Mouse (Mus musculus) hindbrain, embryonic 14.5 days (tissue): ENCODE measurements around the gene Stat5b. TPM values are rescaled to one million over a fixed set of nuclear protein-coding genes. Genes with fewer than 3 reads are reported as not detected.

Source experiments
- ATAC-seq: fragments of 200-750 bp; cut with Nextera tagmentation; 2 replicates; pipeline ENCODE4 v1.8.0; 2017; ENCODE audit warnings: moderate number of reproducible peaks, mild to moderate bottlenecking, moderate TSS enrichment, moderate library complexity; ENCODE audit not compliant: low FRiP score
- DNase-seq: peaks from one replicate; pipeline ENCODE4 v3.0.0-alpha.2; 2015; ENCODE audit warnings: low spot score
- H3K27ac ChIP-seq: fragments of 300-500 bp; sonication (generic); 2 replicates; pipeline ENCODE4 v1.5.1; 2014; ENCODE audit warnings: mild to moderate bottlenecking, moderate library complexity
- H3K27me3 ChIP-seq: fragments of 300-500 bp; sonication (generic); 2 replicates; pipeline ENCODE4 v1.6.1; 2014; ENCODE audit warnings: mild to moderate bottlenecking, low read length, mixed read lengths; ENCODE audit not compliant: control insufficient read depth, insufficient read depth
- H3K36me3 ChIP-seq: fragments of 300-500 bp; sonication (generic); replicated peaks from 2 replicates; pipeline ENCODE4 v1.6.1; 2014; ENCODE audit not compliant: control insufficient read depth, insufficient read depth
- H3K4me1 ChIP-seq: fragments of 300-500 bp; sonication (generic); replicated peaks from 2 replicates; pipeline ENCODE4 v1.6.1; 2014; ENCODE audit warnings: antibody characterized with exemption, low read length, mixed read lengths; ENCODE audit not compliant: control insufficient read depth, insufficient read depth
- H3K4me2 ChIP-seq: fragments of 300-500 bp; sonication (generic); replicated peaks from 2 replicates; pipeline ENCODE4 v1.6.1; 2014; ENCODE audit warnings: mild to moderate bottlenecking, moderate library complexity
- H3K4me3 ChIP-seq: fragments of 300-500 bp; sonication (generic); replicated peaks from 2 replicates; pipeline ENCODE4 v1.5.1; 2014; ENCODE audit warnings: mild to moderate bottlenecking, low read length
- H3K9ac ChIP-seq: fragments of 300-500 bp; sonication (generic); 2 replicates; pipeline ENCODE4 v1.6.1; 2014
- H3K9me3 ChIP-seq: fragments of 300-500 bp; sonication (generic); 2 replicates; pipeline ENCODE4 v1.6.1; 2016; ENCODE audit warnings: low read length; ENCODE audit not compliant: control insufficient read depth
- WGBS: fragments of 180-500 bp; shearing (Covaris S2); extraction: QIAGEN DNeasy Blood & Tissue Kit; methylation state at CpG from one replicate; pipeline ENCODE4 v1.1.7; 2014; 5-methylcytosine and 5-hydroxymethylcytosine counted together
- polyA plus RNA-seq: library from polyadenylated mRNA; unstranded; fragments of >200 nt; fragmentation: Nextera tagmentation; extraction: Ambion mirVana; gene quantifications from 2 replicates; pipeline ENCODE4 v1.2.1, GENCODE M21; 2014

Gene Stat5b
- polyA plus RNA-seq, 1 experiment from 2014 or later: 19.0 TPM

DNA sequence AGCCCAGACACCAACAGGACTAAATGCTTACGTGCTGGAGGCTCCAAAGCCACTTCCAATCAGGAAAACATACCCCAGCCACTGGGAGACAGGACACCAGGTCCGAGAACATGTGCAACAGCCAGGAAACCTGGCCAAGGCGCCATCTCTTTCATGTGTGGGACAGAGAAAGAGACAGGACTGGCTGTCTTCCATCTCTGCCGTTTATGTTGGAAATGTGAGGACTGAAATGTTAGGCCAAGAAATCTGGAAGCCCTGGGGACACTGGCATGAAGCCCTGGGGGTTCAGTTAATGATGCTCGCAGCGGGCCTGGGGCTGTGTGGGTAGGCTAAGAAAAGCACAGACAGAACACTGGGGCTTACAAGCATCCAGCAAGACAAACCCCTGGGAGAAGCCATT, 40.0 kb upstream of the Stat5b start:
- no peaks in the 10 kb centered on the region for H3K27me3 ChIP-seq
- ATAC-seq (no peak), DNase-seq (no peak)
- no peak overlapping the region for H3K27ac ChIP-seq
- 82% methylated on average over 6 of the region's 6 CpGs for WGBS
- no peaks in the 10 kb centered on the region for H3K4me1 ChIP-seq
- H3K4me2 ChIP-seq: no peak overlapping the region
- H3K36me3 ChIP-seq: peaks cover 56% of the 10 kb centered on the region
- H3K9me3 ChIP-seq: no peaks in the 10 kb centered on the region
- no peak overlapping the region for H3K4me3 ChIP-seq
- no peak overlapping the region for H3K9ac ChIP-seq

DNA sequence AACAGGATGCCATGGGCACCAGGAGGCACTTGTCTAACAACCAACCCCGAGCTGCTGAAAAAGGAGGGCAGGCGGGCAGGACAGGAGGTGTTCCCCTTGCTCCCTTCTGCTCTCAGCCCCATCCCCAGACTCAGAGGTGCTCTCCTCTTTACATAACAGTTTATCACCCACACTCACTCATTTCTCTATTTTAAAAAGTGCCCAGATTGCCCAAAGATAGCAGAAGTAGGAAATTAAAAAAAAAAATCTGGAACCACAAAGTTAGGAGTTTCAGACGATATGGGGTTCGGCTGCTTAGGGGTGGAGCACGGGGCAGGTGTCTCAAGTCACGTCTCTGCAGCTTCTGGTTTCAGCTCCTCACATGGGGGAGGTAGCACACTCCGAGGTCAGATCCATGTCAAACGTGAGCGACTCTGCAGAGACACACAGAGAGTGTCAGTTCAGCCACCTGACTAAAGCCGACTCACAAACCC, 37.9 kb upstream of the Stat5b start:
- Histone ChIP-seq H3K4me3 (no peak overlapping the region), H3K36me3 (peaks cover 43% of the 10 kb centered on the region), H3K9me3 (no peaks in the 10 kb centered on the region), H3K4me1 (no peaks in the 10 kb centered on the region), H3K27me3 (no peaks in the 10 kb centered on the region), H3K9ac (no peak overlapping the region), H3K4me2 (no peak overlapping the region), H3K27ac (no peak overlapping the region)
- WGBS: 72% methylated on average over 10 of the region's 10 CpGs
- ATAC-seq (no peak), DNase-seq (no peak)

DNA sequence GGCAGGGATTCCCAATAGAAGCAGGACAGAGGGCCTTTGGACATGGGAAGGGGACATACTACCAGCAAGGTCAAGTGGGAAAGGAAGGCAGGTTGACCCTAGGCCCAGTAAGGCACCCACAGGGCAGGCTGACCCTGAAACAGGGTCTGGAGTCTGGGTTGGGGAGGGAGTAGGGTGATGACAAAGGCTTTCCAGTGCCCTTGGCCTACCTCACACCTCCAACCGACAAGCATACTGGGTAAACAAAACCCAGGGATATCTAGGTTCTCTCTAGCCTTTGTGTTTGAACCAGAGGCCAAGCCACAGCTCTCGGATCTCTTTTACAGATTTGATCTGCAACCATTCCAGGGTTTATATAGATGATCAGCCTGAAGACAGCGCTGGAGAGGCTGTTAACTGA, 37.2 kb upstream of the Stat5b start:
- DNase-seq (no peak), ATAC-seq (no peak)
- H3K36me3 ChIP-seq: peaks cover 37% of the 10 kb centered on the region
- H3K9me3 ChIP-seq: no peaks in the 10 kb centered on the region
- no peak overlapping the region for H3K27ac ChIP-seq
- H3K4me3 ChIP-seq: no peak overlapping the region
- H3K9ac ChIP-seq: no peak overlapping the region
- no peak overlapping the region for H3K4me2 ChIP-seq
- no peaks in the 10 kb centered on the region for H3K4me1 ChIP-seq
- 85% methylated on average over 3 of the region's 3 CpGs for WGBS
- H3K27me3 ChIP-seq: no peaks in the 10 kb centered on the region

DNA sequence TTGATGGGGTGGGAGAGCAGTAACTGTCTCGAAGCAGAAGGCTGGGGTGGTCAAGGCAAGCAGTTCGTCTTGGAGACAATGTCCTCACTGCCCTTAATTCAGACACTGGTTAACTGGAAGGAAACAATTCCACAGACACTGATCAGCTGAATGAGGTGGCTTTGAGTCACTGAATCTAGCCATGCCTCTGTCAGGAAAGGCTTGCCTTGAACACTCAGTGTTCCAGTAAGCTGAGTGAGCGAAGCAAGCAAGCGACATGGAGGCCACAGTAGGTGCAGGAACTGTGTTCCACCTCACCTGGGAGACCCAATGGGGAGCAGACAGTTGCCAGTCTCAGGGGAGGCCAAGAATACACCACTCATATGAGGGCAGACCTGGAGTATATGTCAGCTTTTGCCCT, 36.7 kb upstream of the Stat5b start:
- no peak overlapping the region for H3K4me2 ChIP-seq
- 89% methylated on average over 4 of the region's 4 CpGs for WGBS
- no peaks in the 10 kb centered on the region for H3K9me3 ChIP-seq
- H3K27me3 ChIP-seq: no peaks in the 10 kb centered on the region
- DNase-seq: no peak
- H3K9ac ChIP-seq: no peak overlapping the region
- peaks cover 34% of the 10 kb centered on the region for H3K36me3 ChIP-seq
- H3K27ac ChIP-seq: no peak overlapping the region
- ATAC-seq: no peak
- H3K4me3 ChIP-seq: no peak overlapping the region
- no peaks in the 10 kb centered on the region for H3K4me1 ChIP-seq

DNA sequence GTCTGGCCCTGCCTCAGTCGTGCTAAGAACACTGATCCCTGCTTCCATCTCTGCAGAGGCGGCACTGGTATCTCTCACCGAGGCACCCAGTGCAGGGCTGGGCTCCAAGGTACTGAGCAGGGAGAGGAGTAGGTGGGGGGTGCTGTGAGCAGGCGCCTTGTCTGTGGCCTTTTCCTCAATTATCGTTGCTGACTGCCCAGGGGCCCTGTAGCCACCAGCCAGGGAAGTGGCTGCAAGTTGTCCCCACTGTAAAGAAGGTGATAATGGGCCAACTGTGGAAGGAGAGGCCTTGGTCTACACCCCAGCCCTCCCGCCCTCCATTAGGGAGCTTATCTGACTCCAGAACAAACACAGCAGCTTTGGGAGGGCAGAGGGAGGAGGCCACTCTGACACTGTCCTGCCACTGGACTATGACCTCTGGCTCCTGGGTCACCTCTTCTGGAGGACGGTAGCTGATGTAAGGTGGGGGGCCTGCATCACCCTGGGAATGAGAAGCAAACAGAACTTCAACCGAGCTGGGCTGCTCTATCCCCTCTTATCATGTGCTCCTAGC, 35.7 kb upstream of the Stat5b start:
- Histone ChIP-seq H3K27me3 (no peaks in the 10 kb centered on the region), H3K4me3 (no peak overlapping the region), H3K27ac (no peak overlapping the region), H3K9me3 (no peaks in the 10 kb centered on the region), H3K4me2 (no peak overlapping the region), H3K36me3 (peaks cover 25% of the 10 kb centered on the region), H3K9ac (no peak overlapping the region), H3K4me1 (no peaks in the 10 kb centered on the region)
- no peak for DNase-seq
- ATAC-seq: no peak
- 72% methylated on average over 8 of the region's 8 CpGs for WGBS

DNA sequence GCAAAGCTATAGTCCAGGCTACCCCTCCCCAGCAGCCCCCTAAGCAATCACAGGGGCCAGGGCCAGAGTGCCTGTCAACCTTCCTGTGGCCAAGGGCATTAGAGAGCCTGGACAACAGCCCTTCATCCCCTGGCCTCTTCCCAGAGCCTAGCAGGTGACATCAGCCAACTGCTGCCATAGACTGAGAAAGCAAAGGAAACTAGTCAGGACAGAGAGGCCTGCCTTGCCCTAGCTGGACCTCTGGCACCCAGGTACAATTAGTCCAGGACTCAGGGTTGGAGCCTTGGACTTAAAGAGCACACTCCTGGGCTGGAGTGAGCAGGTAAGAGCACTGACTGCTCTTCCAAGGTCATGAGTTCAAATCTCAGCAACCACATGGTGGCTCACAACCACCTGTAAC, 34.9 kb upstream of the Stat5b start:
- no peak for ATAC-seq
- H3K4me3 ChIP-seq: no peak overlapping the region
- no peak for DNase-seq
- H3K9ac ChIP-seq: no peak overlapping the region
- H3K4me2 ChIP-seq: no peak overlapping the region
- H3K36me3 ChIP-seq: peaks cover 25% of the 10 kb centered on the region
- no peaks in the 10 kb centered on the region for H3K4me1 ChIP-seq
- H3K27me3 ChIP-seq: no peaks in the 10 kb centered on the region
- no peaks in the 10 kb centered on the region for H3K9me3 ChIP-seq
- no peak overlapping the region for H3K27ac ChIP-seq

DNA sequence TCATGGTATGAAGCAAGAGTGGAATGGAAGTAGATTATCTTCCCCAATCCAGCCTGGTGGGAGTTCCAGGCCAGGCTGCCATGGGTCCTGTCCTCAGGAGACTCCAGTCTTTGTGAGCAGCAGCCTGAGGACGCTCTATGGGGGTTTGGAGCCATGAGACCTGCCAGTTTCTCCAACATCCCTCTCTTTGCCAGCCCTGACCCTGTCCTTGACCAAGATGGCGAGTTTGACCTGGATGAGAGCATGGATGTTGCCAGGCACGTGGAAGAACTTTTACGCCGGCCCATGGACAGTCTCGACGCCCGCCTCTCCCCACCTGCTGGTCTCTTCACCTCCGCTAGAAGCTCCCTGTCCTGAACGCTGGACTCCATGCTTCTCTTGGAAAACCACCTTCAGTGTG, 33.1 kb upstream of the Stat5b start:
- H3K27ac ChIP-seq: no peak overlapping the region
- H3K4me3 ChIP-seq: no peak overlapping the region
- no peaks in the 10 kb centered on the region for H3K27me3 ChIP-seq
- ATAC-seq (no peak), DNase-seq (no peak)
- 89% methylated on average over 10 of the region's 10 CpGs for WGBS
- H3K9me3 ChIP-seq: no peaks in the 10 kb centered on the region
- peaks cover 15% of the 10 kb centered on the region for H3K36me3 ChIP-seq
- H3K4me2 ChIP-seq: no peak overlapping the region
- no peak overlapping the region for H3K9ac ChIP-seq
- no peaks in the 10 kb centered on the region for H3K4me1 ChIP-seq

DNA sequence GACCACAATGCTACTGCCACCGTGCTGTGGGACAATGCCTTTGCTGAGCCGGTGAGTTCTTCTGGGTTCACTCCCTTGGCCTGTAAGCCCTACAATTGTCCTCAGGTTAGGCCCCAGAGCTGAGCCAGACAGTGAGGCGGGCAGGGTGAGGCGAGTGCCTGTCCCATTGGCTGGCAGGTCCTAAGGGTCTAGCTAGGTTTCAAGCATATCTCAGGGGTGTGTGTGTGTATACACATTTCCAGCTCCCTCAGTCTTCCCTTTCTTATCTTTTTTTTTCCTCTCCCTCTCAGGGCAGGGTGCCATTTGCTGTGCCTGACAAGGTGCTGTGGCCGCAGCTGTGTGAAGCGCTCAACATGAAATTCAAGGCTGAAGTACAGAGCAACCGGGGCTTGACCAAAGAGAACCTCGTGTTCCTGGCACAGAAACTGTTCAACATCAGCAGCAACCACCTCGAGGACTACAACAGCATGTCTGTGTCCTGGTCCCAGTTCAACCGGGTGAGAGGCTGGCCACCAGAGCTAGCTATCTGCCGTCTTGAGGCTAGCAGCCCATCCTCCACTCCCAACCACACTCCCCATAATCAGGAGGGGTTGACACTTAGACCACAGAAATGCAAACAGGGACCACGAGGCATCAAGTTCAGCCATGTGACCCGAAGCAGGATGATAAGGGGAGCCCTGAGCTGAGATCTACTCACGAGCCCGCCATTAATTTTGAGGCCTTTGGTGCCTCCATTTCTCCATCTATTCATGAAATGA, 29.0 kb upstream of the Stat5b start:
- Histone ChIP-seq H3K9ac (no peak overlapping the region), H3K4me1 (no peaks in the 10 kb centered on the region), H3K4me2 (no peak overlapping the region), H3K36me3 (no peaks in the 10 kb centered on the region), H3K9me3 (no peaks in the 10 kb centered on the region), H3K27me3 (no peaks in the 10 kb centered on the region), H3K27ac (no peak overlapping the region), H3K4me3 (no peak overlapping the region)
- 88% methylated on average over 15 of the region's 15 CpGs for WGBS
- DNase-seq: no peak
- no peak for ATAC-seq

DNA sequence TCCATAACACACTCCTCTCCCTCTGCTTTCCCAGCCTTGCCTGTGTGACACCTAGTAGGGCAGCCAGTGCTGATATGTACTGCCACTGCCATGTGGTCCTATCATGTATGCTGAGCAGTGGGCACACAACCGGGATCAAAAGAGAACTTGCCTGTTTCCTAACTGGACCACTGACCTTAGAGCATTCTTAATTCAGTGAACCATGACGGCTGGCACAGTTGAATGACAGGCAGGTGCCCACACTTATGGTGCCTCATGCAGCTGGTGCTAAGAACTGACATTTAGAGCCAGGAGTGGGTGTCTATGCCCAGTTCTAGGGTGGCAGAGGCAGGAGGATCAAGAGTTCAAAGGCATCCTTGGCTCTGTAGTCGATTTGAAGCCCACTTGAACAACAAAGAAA, 25.2 kb upstream of the Stat5b start:
- no peak overlapping the region for H3K27ac ChIP-seq
- no peak overlapping the region for H3K4me2 ChIP-seq
- DNase-seq (no peak), ATAC-seq (no peak)
- no peak overlapping the region for H3K9ac ChIP-seq
- H3K9me3 ChIP-seq: no peaks in the 10 kb centered on the region
- 70% methylated on average over 3 of the region's 3 CpGs for WGBS
- no peaks in the 10 kb centered on the region for H3K27me3 ChIP-seq
- H3K4me3 ChIP-seq: no peak overlapping the region
- H3K4me1 ChIP-seq: no peaks in the 10 kb centered on the region
- no peaks in the 10 kb centered on the region for H3K36me3 ChIP-seq

DNA sequence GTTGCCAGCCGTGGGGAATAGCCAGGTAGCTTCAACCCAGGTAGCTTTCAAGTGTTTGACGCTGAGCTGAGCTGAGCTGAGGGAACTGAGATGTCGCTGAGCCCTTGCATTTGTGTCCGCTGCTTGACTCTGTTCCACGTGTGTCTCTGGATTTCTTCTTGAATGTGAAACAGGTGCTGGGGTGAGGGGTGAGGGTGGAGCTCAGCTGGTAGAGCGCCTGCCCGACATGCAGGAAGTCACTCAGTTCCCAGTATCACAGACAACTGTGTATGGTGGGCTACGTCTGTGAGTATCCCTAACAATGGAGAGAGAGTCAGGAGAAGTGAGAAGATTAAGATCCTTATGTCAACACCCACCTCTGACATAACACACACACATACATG, 20.4 kb upstream of the Stat5b start:
- H3K36me3 ChIP-seq: no peaks in the 10 kb centered on the region
- no peak for ATAC-seq
- H3K9ac ChIP-seq: no peak overlapping the region
- H3K4me3 ChIP-seq: no peak overlapping the region
- H3K27me3 ChIP-seq: no peaks in the 10 kb centered on the region
- WGBS: 82% methylated on average over 8 of the region's 8 CpGs
- no peak overlapping the region for H3K27ac ChIP-seq
- DNase-seq: no peak
- no peaks in the 10 kb centered on the region for H3K9me3 ChIP-seq
- no peaks in the 10 kb centered on the region for H3K4me1 ChIP-seq
- no peak overlapping the region for H3K4me2 ChIP-seq
